Mouse (Mus musculus): ENCODE measurements around the gene Lrat. TPM values are rescaled to one million over a fixed set of nuclear protein-coding genes. Genes with fewer than 3 reads are reported as not detected.

Gene Lrat
- polyA plus RNA-seq, 1 experiment from 2014 or later: 0.48 TPM

DNA sequence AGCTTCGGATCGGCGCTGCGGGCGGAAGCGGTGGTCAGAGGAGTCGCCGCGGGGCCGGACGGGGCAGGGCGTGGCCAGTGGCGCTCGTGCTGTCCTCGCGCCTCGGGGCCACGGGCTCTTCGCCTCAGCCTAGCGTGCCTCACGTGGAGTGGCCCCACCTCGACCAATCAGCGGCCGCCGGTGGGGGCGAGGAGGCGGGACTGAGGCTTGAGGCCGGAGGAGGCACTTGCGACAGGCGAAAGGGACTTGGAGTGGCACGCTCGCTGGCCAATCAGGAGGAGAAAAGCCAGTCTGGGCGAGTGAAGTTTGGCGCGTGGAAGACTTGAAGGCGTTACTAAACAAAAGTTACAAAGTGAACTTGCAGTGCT, 27.4 kb downstream of the Lrat start, which contains the start of gene Rbm46:
Gene Rbm46 (minus strand): TSS at position 112 of the 368 bp plus-strand sequence.
- 27% methylated on average over 34 of the region's 36 CpGs for WGBS
- no peaks in the 10 kb centered on the region for H3K36me3 ChIP-seq (ENCODE audit: insufficient read depth, low read length)
- H3K27ac ChIP-seq (ENCODE audit: low read length): no peak within 1 kb of the TSS
- H3K9ac ChIP-seq (replicated peaks; ENCODE audit: low read depth): no peak within 1 kb of the TSS
- H3K4me2 ChIP-seq (replicated peaks; ENCODE audit: low read depth, low read length): peak within 1 kb of the TSS; percentile 47
- peaks cover 7% of the 10 kb centered on the region; the same call in 1 of the 2 replicates for H3K27me3 ChIP-seq (replicated peaks; ENCODE audit: insufficient read depth, low read length)
- H3K4me3 ChIP-seq (ENCODE audit: low read depth, low read length): peak within 1 kb of the TSS; percentile 33
- no peak for TF ChIP-seq CTCF (IDR thresholded peaks at IDR 0.05)
- no peak for TF ChIP-seq EP300 (IDR thresholded peaks at IDR 0.05)
- no peaks in the 10 kb centered on the region for H3K4me1 ChIP-seq (ENCODE audit: insufficient read depth, low read depth, low read length)
- no peaks in the 10 kb centered on the region for H3K9me3 ChIP-seq (ENCODE audit: low read length)
- DNase-seq (ENCODE audit: low spot score) (peak; percentile 89), ATAC-seq (peak; percentile 97)

DNA sequence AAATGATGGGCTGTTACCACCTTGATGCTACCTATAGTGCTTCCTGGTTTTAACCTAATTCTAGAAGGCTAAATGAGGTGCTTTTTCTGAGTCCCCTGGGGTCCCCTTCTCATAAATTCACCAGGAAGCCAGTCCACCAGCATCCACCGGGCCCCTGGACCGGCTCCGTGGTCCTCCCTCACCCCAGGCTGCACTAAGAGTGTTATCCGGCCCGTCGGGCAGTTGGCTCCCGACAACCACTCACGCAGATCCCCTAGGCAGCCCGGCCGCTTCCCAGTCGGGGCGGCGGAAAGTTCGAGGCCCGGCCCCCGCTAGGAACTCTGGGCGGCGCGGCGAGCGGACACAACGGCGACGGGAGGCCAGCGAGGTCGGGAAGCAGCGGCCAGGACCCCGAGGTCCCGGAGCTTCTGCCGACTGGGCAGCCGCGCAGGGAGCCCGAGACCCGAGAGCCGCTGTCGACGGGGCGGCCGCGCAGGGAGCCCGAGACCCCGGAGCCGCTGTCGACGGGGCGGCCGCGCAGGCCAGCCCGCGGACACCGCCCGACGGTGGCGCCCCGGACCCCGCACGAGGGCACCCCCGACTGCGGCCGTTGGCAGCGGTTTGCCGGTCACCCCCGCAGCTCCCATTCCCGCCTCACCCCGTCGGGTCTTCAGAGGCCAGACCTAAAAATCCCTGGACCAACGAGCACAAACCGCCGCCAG, 28.0 kb downstream of the Lrat start:
- H3K27ac ChIP-seq (ENCODE audit: low read length): no peak overlapping the region
- H3K4me3 ChIP-seq (ENCODE audit: low read depth, low read length): peak overlapping the region; percentile 33
- 16% methylated on average over 46 of the region's 69 CpGs for WGBS
- no peaks in the 10 kb centered on the region for H3K9me3 ChIP-seq (ENCODE audit: low read length)
- peaks cover 7% of the 10 kb centered on the region; the same call in 1 of the 2 replicates for H3K27me3 ChIP-seq (replicated peaks; ENCODE audit: insufficient read depth, low read length)
- peak overlapping the region; percentile 47 for H3K4me2 ChIP-seq (replicated peaks; ENCODE audit: low read depth, low read length)
- H3K36me3 ChIP-seq (ENCODE audit: insufficient read depth, low read length): no peaks in the 10 kb centered on the region
- ATAC-seq: peak; percentile 38
- no peaks in the 10 kb centered on the region for H3K4me1 ChIP-seq (ENCODE audit: insufficient read depth, low read depth, low read length)
- no peak overlapping the region for H3K9ac ChIP-seq (replicated peaks; ENCODE audit: low read depth)
- DNase-seq (ENCODE audit: low spot score): no peak
- no peak for TF ChIP-seq EP300 (IDR thresholded peaks at IDR 0.05)
- TF ChIP-seq CTCF (IDR thresholded peaks at IDR 0.05): no peak

DNA sequence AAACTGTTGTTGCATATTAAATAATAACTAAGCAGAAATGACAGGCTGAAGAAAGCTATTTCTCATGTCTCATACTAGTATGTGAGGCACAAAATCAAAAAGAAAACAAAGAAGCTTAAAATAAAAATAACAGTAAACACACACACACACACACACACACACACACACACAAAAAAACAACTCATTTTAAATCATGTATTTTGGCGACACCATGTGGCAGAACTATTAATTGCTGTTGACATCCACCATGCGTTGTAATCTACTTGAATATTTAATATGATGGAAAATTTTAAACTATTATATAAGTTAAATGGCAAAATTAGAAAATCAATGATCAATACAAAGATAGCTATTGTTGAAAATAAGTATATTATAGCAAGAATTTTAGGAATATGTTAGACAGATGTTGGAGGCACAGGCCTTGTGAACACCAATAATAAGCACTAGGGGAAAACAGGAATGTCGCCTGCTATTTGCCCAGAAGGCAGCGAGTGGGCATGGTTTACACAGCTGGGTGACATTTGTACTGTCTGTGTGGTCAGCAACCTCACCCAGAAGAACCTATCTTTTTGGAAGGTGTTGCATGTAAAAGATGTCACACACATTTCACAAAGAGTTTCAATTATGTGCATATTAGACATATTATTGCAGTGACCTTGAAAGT, 46.2 kb downstream of the Lrat start:
- Histone ChIP-seq H3K9me3 (ENCODE audit: low read length) (no peaks in the 10 kb centered on the region), H3K4me3 (ENCODE audit: low read depth, low read length) (no peak overlapping the region), H3K4me1 (ENCODE audit: insufficient read depth, low read depth, low read length) (no peaks in the 10 kb centered on the region), H3K36me3 (ENCODE audit: insufficient read depth, low read length) (no peaks in the 10 kb centered on the region), H3K4me2 (replicated peaks; ENCODE audit: low read depth, low read length) (no peak overlapping the region), H3K27ac (ENCODE audit: low read length) (no peak overlapping the region), H3K9ac (replicated peaks; ENCODE audit: low read depth) (no peak overlapping the region), H3K27me3 (replicated peaks; ENCODE audit: insufficient read depth, low read length) (no peaks in the 10 kb centered on the region)
- ATAC-seq: no peak
- 21% methylated on average over 4 of the region's 4 CpGs for WGBS
- DNase-seq (ENCODE audit: low spot score): peak; percentile 35
- TF ChIP-seq CTCF (IDR thresholded peaks at IDR 0.05): peak; percentile 67
- no peak for TF ChIP-seq EP300 (IDR thresholded peaks at IDR 0.05)

Other genes starting within 250 kb of the Lrat start
- gene Rbm46, start 27.5 kb downstream of the Lrat start, polyA plus RNA-seq (2015; fragmentation: Nextera tagmentation; extraction: Ambion mirVana): 5.9 and 7.6 TPM in 2 replicates
- gene Fgg, start 103.8 kb upstream of the Lrat start, polyA plus RNA-seq (2015; fragmentation: Nextera tagmentation; extraction: Ambion mirVana): 1.4 and 2.4 TPM in 2 replicates
- gene Fga, start 122.1 kb upstream of the Lrat start, polyA plus RNA-seq (2015; fragmentation: Nextera tagmentation; extraction: Ambion mirVana): 0.50 and 0.52 TPM in 2 replicates
- 0.25 and 0.31 TPM in 2 replicates for gene Fgb, start 145.9 kb upstream of the Lrat start, polyA plus RNA-seq (2015; fragmentation: Nextera tagmentation; extraction: Ambion mirVana)
- 54.5 and 57.8 TPM in 2 replicates for gene Plrg1, start 151.5 kb upstream of the Lrat start, polyA plus RNA-seq (2015; fragmentation: Nextera tagmentation; extraction: Ambion mirVana)
- 0.19 and 0.20 TPM in 2 replicates for gene Dchs2, start 224.0 kb upstream of the Lrat start, polyA plus RNA-seq (2015; fragmentation: Nextera tagmentation; extraction: Ambion mirVana)

Data from lung, postnatal 0 days (tissue).